Mouse (Mus musculus): ENCODE results near the gene Fam207a.

DNA sequence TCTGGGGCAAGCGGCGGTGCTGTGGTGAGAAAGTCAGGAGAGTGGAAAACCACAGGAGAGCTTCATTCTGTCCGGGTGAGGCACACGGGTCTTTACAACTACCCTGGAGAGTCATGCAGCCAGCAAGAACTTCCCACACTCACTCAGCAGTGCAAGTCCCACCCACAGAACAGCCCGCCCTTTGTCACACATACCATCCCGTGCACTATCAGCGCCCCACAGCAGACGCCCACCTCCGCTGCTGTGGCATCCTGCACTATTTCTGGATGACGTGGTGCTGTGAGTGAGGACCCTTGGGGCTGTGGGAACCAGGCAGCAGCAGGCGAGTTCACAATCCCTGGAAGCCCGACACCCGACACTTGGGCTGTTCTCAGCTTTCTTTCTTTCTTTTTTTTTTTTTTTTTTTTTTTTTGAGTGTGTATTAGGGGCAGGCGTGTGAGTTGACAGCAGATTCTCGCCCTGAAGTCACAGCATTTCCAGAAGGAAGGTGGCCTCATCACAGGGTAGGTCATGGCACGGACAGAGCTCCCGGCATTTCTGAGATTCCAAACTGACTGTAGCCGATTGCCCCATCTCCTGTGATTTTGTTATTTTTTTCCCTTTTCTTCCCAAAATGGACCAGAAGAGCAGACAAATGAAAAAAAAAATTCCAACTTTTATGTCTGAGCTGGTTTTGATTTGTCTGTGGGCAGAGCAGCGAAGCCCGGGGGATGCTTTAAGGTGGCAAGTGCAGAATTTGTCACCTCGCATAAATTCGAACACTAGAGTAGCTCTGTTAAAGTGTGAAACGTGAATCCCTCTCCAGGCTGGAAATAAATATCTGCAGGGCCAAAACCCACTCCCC, 66.0 kb downstream of the Fam207a start:
- no peak for TF ChIP-seq GATA1 (IDR thresholded peaks at IDR 0.05; ENCODE audit: borderline replicate concordance, low read length)
- no peak for TF ChIP-seq CTCF (IDR thresholded peaks at IDR 0.05; ENCODE audit: low read depth, low read length)
- no peak for TF ChIP-seq TAL1 (conservative IDR thresholded peaks at IDR 0.05; ENCODE audit: low read depth, low read length)
- TF ChIP-seq POLR2AphosphoS5 (IDR thresholded peaks at IDR 0.05; ENCODE audit: insufficient replicate concordance, low read depth, low read length), result no peak
